Mouse (Mus musculus): ENCODE results near the gene Speer4d.
"Not testable (repeated sequence)": the region's sequence is repeated elsewhere in the genome, so short reads cannot be mapped to it uniquely, and the experiment has no call there.

DNA sequence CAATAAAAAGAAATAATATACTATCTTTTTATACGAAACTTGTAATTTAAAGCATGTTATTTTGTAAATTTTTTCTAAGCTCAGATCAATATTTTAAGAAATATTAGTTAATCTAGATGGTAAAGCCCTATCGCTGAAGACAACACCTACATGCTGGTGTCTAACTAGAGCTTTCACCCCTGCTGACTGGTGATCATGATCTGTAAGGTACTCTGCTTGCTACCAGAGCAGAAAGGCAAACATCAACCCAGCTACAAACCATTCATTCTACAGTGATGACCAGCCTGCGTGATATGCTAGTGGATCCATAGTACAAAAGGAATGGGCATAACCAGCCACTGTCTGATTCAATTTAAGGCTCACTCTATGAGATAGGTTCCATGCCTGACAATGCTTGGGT lies 16.9 kb upstream of the Speer4d start:
- TF ChIP-seq EP300, CTCF (IDR thresholded peaks at IDR 0.05; ENCODE audit: low read depth): not testable (repeated sequence)

Measured in liver, postnatal 0 days (tissue).